Mouse (Mus musculus) adrenal gland, adult 8-10 months (tissue): ENCODE results near the gene Tcirg1. TPM values are rescaled to one million over a fixed set of nuclear protein-coding genes. Genes with fewer than 3 reads are reported as not detected.

Source experiments
- DNase-seq: peaks from one replicate; pipeline ENCODE4 v3.0.0; 2022
- total RNA-seq, 4 experiments: library from RNA; stranded (reverse); gene quantifications; 2 replicates each; pipeline ENCODE4 v1.2.4; 2022

Gene Tcirg1
- total RNA-seq, 4 experiments from 2014 or later = 55.6 to 133 (median 95.0) TPM

GRCm38 (mm10) chr19:3926685-3927084, 19.8 kb upstream of the Tcirg1 start:
- DNase-seq = no peak

- DNase-seq = no peak
Observed at GRCm38 (mm10) chr19:3926279-3926678, 19.3 kb upstream of the Tcirg1 start.

DNA sequence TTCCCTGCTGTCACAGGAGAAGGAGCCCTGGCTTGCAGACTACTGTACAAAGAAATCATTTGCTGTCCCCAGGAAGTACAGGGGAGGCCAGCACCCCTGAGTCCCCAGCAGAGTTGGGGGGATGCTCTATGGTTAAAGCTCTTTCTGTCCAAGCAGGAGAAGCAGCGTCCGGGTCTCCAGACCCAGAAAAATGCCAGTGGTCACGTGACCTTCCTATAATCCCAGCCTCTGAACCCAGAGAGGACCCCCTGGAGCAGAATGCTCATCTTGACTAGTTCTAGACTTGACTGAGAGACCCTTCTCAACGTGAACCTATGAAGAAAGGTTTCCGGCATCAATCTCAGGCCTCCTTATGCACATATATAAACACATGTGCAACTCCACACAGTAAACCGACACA, 18.9 kb upstream of the Tcirg1 start:
- DNase-seq = no peak

GRCm38 (mm10) chr19:3924868-3925267, 17.9 kb upstream of the Tcirg1 start:
- no peak for DNase-seq

DNA sequence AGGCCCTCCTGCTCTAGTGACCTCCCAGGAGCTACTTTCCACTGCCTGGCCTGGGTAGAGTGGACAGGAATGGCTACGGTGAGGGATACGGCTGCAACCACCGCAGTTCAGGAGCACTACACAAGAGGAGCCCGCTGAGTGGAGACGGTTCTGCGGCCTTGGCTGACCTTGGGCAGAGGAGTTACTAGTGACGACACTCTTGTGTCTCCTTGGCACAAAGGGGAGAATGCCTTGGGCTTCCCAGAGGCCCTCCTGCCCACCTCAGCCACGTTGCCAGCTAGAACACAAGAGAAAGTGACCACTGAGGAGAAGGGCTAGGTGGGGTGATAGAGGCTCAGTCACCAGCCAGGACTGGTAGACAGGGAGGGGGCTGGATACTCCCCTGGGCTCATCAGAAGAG, 17.3 kb upstream of the Tcirg1 start:
- no peak for DNase-seq

- no peak for DNase-seq
Observed at GRCm38 (mm10) chr19:3923586-3923985, 16.7 kb upstream of the Tcirg1 start.

DNA sequence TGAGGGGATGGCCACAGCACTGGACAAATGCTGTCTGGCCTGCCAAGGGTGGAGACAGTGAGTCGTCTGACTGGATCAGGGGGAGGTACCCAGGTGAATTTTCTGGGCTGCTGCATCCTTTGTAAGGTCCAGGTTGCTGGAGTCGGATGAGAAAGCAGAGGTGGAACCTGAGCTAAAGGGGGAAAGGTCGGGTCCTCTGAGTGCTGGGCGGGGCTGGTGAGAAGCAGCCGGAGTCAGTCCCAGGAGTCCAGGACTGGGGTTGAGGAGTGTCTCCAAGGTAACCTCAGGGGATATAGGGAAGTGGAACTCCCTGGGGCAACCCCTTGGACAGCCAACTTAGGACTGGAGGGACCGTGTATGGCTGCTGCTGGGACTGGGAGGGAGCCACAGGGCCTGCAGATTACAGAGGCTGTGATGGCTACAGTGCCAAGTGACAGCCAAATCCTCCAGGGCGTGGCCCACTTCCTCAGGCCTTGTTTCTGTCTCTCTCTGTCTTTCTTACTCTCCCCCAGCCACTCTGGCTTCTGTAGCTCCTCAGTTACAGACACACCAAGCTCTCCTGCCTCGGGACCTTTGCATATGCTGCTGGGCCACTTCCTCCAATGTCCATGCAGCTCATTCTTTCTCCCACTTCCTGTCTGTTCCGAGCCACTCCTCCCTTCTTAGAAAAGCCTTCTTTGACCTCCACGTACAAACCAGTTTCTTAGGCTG, 15.9 kb upstream of the Tcirg1 start:
- no peak for DNase-seq

GRCm38 (mm10) chr19:3919928-3920327, 13.0 kb upstream of the Tcirg1 start:
- DNase-seq = no peak

DNA sequence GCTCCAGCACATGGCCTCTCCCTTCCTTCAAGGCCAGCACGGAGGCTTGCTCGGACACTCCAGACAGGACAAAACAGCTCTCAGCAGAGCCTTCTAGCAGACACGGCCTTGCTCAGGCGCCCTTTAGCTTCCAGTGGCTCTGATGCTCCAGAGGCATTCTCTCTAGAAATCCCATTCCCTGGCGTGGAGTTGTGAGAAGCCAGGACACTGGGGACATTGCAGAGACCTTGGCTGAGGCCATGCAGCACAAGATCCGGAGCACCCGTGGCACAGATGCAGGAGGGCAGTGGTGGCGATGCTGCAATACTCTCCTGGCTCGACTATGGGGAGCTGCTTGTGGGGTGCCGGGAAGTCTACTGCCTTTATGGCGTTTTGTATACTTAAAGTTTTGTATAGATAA, 9.8 kb upstream of the Tcirg1 start:
- no peak for DNase-seq

GRCm38 (mm10) chr19:3914535-3914934, 7.6 kb upstream of the Tcirg1 start:
- no peak for DNase-seq

DNA sequence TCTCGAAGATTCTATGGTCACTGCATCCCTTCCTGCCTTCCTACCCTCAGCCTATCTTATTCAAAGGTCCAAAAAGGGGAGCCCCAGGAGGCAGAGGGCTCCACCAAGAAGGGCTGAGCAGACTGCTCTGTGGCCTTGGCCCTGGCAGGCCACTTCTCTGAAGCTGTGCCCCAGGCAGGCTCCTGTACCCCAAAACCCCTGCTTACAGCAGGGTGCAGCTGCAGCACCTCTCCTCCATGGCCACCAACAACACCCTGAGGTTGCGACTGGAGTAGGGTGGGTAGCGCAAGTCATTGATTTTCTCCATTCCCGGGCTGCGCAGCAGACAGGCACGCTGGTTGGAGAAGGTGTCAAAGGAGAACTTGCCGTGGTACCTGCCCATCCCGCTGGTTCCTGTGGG, 6.8 kb upstream of the Tcirg1 start:
- no peak for DNase-seq

- DNase-seq = peak; percentile 95
Observed at GRCm38 (mm10) chr19:3912337-3913204, 5.6 kb upstream of the Tcirg1 start, which contains the start of gene Ndufs8. Gene Ndufs8, minus strand, starts transcription at chr19:3912774.

- DNase-seq = no peak
Observed at GRCm38 (mm10) chr19:3910206-3910605, 3.3 kb upstream of the Tcirg1 start.

DNA sequence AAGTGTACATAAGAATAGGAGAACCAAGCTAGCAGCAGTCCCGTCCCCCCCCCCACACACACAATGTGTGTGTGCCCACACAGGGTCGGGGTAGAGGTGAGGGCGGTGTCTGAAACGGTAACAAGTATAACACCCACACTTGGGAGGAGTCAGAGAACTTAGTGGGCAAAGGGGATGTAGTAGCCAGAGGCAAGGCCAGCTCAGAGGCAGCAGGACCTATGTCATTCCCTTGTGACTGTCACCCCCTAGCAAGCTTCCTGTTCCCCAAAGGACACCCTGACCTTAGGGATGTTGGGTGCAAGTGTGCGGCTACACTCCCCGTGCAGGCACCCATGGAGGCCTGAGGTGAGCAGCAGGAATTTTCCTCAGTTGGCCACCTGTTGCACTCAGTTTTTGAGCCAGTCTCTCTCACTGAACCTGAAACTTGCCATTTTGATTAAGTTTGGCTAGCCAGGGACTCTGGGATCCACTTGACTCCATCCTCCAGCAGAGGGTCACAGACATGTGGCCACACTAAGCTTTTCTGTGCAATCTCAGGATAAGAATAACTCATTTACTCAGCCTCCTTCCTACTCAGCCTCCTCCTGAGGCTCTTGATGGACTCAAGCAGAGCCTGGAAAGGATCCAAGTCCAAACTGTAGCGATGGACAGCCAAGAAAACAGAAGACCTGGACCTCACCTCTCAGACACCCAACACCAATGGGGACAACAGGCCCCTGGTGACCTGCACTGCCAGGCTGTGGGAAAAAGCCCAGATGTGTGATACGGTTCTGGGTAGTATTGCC, 1.1 kb upstream of the Tcirg1 start:
- DNase-seq = no peak

GRCm38 (mm10) chr19:3906326-3906725, 607 bp downstream of the Tcirg1 start:
- no peak for DNase-seq

DNA sequence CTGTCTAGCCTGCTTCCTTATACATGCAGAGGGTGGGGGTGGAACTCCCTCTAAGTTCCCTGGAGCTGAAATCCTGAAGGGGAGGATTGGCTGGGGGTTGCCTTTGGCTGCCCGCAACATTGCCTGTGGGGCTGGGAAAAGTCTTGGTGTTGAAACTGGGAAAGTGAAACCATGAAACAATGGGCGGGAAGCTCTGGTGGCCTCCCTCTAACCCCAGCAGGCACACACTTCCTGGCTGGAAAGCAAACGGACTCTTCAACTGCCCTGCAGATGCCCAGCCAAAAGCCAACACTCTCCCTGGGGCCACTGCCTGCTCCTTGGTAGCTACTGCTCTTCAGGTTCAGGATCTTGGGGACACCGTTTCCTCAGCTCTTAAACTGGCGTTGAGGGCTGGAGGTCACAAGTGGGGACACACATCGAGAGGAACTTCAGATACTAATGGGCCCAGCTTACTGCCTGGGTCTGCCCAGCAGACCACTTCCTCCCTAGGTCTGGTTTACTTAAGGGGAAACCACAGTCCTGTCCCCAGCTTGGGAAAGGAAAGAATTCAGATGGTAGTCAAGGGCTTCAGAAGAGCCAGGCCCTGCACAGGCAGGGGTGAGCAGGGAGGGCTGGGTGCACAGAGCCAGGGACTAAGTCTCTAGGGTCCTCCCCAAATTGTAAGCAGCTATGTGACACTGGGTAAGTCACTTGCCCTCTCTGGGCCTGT, 1.5 kb downstream of the Tcirg1 start:
- DNase-seq = no peak

DNA sequence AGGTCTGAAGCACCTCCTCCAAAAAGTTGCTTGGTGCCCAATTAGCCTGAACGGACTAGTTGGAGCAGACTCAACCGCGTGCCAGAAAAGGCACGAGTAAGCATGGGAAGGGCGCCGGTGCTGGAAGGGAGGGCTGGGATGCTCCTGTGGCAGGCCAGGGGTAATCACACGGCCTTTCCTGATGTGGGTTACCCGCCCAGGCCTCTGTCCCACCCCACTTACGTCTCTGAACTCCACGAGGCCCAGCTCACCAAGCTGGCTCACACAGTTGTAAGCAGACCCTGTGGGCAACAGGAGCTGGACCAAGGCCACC, 2.6 kb downstream of the Tcirg1 start:
- DNase-seq = no peak

DNA sequence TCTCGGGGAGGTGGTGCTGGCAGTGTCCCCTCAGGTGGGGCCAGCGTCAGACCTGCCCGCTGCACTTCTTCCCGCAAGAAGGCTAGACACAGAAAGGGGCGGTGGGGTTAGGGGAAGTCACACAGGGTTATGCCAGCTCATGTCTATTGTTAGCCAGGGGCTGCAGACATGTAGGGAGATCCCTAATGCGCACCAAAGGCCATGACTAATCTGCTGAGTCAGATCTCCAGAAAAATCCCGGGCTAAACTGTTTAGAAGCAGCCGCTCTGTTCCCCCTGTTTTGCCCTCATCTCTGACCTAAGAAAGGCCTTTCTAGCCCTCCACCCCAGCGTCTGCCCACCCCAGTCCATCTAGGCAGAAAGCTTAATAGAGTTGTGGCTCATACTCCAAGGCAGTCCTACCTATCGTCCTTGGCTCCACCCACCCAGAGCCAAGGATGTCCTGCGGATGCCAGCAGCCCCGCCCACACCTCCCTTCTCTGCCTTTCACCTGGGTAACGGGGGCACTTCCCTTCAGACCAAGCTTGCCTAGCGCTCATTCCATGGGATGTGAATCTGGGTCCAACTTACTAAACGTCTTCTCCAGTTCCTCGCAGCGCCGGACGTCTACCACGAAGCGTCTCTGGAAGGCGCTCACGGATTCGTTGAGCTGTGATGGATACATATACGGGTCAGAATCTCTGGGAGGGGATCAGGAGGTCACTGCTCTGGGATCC, 3.1 kb downstream of the Tcirg1 start:
- DNase-seq = no peak

- DNase-seq = no peak
Observed at GRCm38 (mm10) chr19:3902966-3903365, 4.0 kb downstream of the Tcirg1 start.

- no peak for DNase-seq
Observed at GRCm38 (mm10) chr19:3899618-3900017, 7.3 kb downstream of the Tcirg1 start.

DNA sequence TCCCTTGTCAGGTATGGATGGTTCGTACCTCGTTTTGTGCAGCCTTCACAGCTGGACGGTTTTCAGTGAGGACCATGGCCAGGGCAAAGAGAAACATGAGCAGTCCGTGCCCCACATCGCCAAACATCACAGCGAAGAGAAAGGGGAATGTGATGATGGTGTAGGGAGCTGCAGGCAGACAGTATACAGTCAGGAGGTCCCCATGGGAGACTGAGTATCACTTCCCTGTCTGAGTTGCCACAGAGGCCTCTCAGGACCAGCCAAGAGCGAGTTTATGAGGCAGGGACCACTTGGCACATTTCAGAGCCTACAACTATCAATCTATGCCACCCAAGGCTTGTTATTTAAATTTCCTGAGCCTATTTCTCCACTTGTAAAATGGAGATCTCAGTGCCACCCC, 8.0 kb downstream of the Tcirg1 start:
- DNase-seq = no peak

DNA sequence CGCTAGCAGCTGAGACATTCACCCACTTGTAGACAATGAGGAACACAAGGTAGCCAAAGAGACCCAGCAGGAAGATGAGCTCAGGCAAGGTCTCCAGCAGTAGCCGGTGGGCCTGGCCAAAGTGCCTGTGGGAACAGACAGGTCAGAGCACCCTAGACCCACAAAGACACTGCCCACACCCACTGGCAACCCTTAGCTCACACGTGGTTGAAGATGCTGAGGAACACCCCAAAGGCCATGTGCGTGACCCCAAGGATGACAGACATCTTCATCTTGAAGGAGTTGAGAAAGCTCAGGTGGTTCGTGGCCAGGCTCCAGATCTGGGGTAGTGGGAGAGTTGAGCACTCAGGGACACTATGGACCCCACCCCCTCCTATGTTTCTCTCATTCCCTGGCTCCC, 9.4 kb downstream of the Tcirg1 start:
- no peak for DNase-seq
